Mouse (Mus musculus) cerebellum, adult 2 months (tissue): ENCODE measurements around the gene Cog6.

Source experiments
- CTCF ChIP-seq: fragments of 200-500 bp; IDR thresholded peaks from 2 replicates; pipeline ENCODE4 v1.5.1; 2011; ENCODE audit warnings: low read depth, mild to moderate bottlenecking, control low read depth, low read length, moderate library complexity, borderline replicate concordance; ENCODE audit not compliant: insufficient read depth
- POLR2A ChIP-seq: fragments of 200-500 bp; IDR thresholded peaks from 2 replicates; pipeline ENCODE4 v1.6.1; 2011; ENCODE audit warnings: low read length, control low read depth, borderline replicate concordance; ENCODE audit not compliant: insufficient read depth

GRCm38 (mm10) chr3:52957861-52958260, 59.2 kb downstream of the Cog6 start:
- no peak for TF ChIP-seq CTCF
- no peak for TF ChIP-seq POLR2A
